Mouse (Mus musculus): Measurements from ENCODE around the gene Ripor3. TPM values are rescaled to one million over a fixed set of nuclear protein-coding genes. Genes with fewer than 3 reads are reported as not detected.
A peak's percentile ranks its signal among the peaks of the same experiment; 100 is the strongest.

The Ripor3 gene
- total RNA-seq, 2 experiments from 2014 or later = not detected

- ATAC-seq (replicated peaks; ENCODE audit: poor library complexity) = no peak
These were observed 21.4 kb upstream of the Ripor3 start for GRCm38 (mm10) chr2:168031842-168032241.

GRCm38 (mm10) chr2:168028376-168028775 is 18.0 kb upstream of the Ripor3 start:
- no peak for ATAC-seq (replicated peaks; ENCODE audit: poor library complexity)

DNA sequence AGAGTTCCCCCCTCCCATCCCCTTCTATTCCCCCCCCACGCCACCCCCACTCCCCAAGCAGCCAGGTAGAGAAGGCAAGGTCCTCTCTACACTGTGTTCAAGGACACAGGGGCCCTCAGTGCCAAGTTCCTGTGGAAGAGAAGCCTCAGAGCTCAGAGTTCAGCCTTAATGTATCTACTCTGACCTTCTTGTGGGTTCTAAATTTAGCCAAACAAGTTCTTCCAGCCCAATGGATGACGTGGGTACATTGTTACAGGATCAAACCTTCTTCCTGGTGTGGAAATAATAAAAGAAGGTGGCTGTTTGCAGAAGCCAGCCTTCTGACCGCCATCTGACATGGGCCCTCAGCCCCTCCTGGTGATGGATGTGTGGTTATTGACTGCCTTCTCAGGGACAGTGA is 16.0 kb upstream of the Ripor3 start:
- no peak for ATAC-seq (replicated peaks; ENCODE audit: poor library complexity)

DNA sequence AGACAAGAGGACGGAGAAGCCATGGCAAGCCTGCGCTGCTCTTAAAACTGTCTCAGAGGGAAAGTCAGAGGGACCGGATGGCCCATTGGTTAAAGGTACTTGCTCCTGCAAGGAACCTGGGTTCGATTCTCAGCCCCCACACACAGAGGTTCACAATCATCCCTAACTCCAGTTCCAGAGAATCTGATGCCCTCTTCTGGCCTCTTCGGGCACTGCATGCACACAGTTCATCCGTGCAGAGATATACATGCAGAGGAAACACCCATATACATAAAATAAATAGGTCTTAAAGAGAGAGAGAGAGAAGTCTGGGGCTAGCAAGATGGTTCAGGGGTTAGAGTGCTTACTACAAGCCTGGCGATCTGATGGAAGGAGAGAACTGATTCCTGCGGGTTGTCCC is 15.5 kb upstream of the Ripor3 start:
- ATAC-seq (replicated peaks; ENCODE audit: poor library complexity) = 0 out of 2 replicates have a peak, but pooled peaks have one; percentile 39

GRCm38 (mm10) chr2:168025174-168025573 is 14.8 kb upstream of the Ripor3 start:
- ATAC-seq (replicated peaks; ENCODE audit: poor library complexity) = no peak

GRCm38 (mm10) chr2:168023763-168024402 is 13.5 kb upstream of the Ripor3 start:
- ATAC-seq (replicated peaks; ENCODE audit: poor library complexity) = peak; percentile 71

DNA sequence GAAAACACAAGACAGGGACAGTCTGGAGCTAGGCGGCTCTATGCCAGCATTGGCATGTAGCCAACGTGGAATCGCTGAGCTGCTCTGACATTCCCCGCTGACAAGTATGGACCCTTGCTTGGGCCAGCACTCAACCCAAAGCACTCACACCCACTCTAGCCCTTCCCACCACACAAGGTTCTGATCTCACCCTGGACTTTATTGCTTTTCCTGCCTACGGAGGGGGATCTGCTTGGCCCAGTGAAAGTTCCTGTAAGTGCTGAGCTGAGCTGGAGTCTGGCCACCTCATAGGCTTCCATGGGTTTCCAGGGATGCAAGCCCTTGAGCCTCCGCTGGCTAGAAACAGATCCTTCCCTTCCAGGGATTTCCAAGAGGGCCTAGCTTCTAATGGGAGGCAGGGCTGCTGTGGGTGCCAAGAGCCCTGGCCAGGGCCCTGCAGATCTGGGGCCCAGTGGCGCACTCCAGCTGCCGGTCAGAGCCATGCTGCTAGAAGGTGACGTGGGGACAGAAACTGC is 8.8 kb upstream of the Ripor3 start:
- no peak for ATAC-seq (replicated peaks; ENCODE audit: poor library complexity)

GRCm38 (mm10) chr2:168016951-168017391 is 6.6 kb upstream of the Ripor3 start:
- ATAC-seq (replicated peaks; ENCODE audit: poor library complexity) = peak; percentile 85

GRCm38 (mm10) chr2:168010893-168011292 is 475 bp upstream of the Ripor3 start:
- ATAC-seq (replicated peaks; ENCODE audit: poor library complexity) = no peak

DNA sequence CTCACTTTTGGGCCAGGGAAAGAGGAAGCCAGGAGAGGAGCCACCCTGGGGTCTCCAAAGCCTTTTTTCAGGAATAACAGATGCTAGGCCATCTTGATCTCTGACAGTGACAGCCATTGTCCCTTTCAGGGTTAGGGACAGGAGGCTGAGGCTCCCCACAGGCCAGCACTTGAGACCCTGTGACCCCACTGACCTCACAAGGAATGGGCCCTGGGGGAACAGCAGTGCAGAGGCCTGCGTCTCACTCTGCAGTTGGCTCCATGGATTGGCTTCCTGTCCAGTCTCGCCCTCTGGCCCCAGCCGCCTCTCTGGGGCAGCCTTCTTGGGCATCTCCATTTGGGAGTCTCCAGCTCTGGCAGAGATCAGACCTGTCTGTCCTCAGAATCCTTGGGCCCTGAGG is 2.3 kb downstream of the Ripor3 start:
- no peak for ATAC-seq (replicated peaks; ENCODE audit: poor library complexity)

- ATAC-seq (replicated peaks; ENCODE audit: poor library complexity) = no peak
These were observed 3.9 kb downstream of the Ripor3 start for GRCm38 (mm10) chr2:168006489-168006888.

DNA sequence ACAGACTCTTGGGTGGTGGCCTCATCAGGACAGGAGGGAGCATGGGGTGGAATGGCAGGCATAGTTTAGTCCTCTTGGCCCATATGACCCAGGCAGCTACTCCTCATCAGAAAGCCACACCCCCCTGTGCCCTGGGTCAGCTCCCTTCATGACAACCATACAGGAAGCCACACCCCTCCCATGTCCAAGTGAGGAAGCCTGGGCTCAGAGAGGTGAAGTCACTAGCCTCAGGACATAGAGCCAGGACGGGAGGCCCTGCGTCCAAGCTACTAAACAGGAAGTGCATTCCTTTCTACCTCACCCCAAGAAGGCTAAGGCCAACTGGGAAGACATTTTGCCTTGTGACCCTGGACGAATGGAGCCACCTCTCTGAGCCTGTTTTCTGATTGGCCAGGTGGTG is 4.8 kb downstream of the Ripor3 start:
- ATAC-seq (replicated peaks; ENCODE audit: poor library complexity) = peak; percentile 63

GRCm38 (mm10) chr2:168005005-168005404 is 5.4 kb downstream of the Ripor3 start:
- ATAC-seq (replicated peaks; ENCODE audit: poor library complexity) = no peak

GRCm38 (mm10) chr2:168004369-168004768 is 6.0 kb downstream of the Ripor3 start:
- no peak for ATAC-seq (replicated peaks; ENCODE audit: poor library complexity)

DNA sequence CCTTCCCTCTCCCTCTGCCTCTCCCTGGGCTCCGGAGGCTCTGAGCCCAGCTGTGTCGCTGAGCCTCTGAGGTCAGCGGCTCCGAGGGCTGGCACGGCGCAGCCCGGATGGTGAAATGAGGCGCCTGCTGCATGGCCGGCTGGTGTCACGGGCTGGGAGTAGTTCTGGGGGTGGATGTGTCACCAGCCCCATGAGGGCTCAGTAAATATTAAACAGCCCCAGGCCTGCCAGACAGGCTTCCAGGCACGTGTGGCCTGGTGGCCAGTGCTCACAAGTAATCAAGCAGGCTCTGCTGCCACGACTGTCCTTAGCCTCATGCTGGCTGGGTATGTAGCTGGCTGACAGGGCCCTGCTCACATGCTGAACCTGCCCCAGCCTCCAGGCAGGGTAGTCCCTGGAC is 7.0 kb downstream of the Ripor3 start:
- no peak for ATAC-seq (replicated peaks; ENCODE audit: poor library complexity)

- no peak for ATAC-seq (replicated peaks; ENCODE audit: poor library complexity)
These were observed 7.5 kb downstream of the Ripor3 start for GRCm38 (mm10) chr2:168002884-168003283.

DNA sequence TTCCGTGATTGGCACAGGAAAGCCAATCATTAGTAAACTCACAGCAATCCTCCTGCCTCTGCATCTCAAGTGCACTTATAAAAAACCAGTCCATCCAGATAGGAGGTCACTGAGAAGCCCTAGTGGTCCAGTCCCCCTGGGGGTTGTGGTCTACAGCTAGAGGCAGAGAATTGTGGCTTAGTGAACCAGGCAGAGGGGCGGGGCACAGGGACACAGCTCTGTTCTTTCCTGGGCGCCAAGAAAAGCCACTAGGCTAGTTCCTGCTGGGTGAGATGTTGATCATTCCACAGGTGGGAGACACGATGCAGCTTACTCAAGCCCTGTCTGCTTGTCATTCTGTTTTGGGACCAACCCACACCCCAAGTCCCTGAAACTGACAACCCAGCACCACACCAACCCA is 8.2 kb downstream of the Ripor3 start:
- no peak for ATAC-seq (replicated peaks; ENCODE audit: poor library complexity)

- ATAC-seq (replicated peaks; ENCODE audit: poor library complexity) = peak; percentile 39
These were observed 11.2 kb downstream of the Ripor3 start for GRCm38 (mm10) chr2:167999145-167999743.

GRCm38 (mm10) chr2:167997562-167997961 is 12.9 kb downstream of the Ripor3 start:
- no peak for ATAC-seq (replicated peaks; ENCODE audit: poor library complexity)

DNA sequence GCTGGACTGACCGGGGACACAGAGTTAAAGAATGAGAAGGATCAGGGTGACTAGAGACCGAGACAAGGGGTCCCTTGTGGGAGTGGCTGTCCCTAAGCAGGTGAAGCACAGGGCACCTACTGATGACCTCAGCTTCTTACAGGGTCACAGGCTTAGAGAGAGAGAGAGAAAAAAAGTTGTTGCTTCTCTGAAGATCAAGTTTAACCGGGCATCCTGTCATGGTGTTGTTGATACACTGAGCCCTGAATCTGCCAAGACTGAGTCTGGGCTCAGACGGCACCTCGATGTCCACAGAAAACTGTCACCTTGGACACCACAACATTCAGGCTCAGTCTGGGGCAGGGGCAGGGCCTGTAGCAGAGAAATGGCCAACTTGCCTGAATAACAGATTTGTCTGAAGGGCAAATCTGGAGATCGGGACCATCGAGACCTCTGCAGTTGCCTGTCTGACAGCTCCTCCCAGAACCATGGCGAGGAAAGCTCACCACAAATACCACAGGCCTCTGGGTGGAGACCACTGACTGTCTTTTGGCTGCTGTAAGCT is 13.7 kb downstream of the Ripor3 start:
- ATAC-seq (replicated peaks; ENCODE audit: poor library complexity) = peak; percentile 43; the same call in 1 of the 2 replicates

DNA sequence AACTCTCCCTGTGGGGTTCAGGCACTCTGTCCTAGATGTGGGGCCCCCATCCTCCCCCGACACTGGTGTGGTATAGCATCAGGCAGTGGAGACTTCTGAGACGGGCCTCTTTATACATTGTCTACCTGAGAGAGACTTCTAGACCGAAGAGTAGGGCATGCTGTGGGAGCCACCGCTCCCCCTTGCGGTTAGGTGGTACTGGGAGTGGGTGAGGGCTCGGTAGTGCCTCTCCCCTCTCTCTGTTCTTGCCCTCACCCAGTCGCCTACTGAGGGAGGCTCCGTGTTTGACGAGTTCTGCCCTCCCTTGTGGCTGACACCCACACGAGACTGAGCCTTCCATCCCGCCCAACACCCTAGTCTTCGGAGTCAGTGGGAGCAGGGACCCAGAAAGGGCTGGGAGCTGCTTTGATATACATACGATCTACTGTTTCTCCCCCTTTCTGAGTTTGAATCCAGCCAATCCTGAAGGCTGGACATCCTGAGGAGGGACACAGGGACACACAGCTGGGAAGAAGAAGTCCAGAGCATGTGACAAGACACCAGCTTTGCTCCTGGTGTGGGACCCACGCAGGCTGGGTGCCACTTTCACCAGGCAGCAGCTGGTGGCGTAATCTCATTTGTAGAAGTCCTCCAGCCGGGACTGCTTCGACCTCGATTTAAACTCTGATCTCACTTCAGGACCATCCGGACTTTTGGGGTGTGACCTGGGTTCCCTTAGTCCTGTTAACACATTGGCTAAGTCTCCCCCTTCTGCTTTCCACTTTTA is 14.4 kb downstream of the Ripor3 start:
- no peak for ATAC-seq (replicated peaks; ENCODE audit: poor library complexity)
